Mouse (Mus musculus) stomach, postnatal 0 days (tissue): ENCODE data around the gene Klb.

Source experiments
- CTCF ChIP-seq: IDR thresholded peaks from 2 replicates; pipeline ENCODE4 v1.5.1; 2016; ENCODE audit warnings: antibody characterized with exemption, low read depth, mild to moderate bottlenecking, moderate library complexity
- EP300 ChIP-seq: optimal IDR thresholded peaks from 2 replicates; pipeline ENCODE3; 2016; ENCODE audit warnings: antibody characterized with exemption

DNA sequence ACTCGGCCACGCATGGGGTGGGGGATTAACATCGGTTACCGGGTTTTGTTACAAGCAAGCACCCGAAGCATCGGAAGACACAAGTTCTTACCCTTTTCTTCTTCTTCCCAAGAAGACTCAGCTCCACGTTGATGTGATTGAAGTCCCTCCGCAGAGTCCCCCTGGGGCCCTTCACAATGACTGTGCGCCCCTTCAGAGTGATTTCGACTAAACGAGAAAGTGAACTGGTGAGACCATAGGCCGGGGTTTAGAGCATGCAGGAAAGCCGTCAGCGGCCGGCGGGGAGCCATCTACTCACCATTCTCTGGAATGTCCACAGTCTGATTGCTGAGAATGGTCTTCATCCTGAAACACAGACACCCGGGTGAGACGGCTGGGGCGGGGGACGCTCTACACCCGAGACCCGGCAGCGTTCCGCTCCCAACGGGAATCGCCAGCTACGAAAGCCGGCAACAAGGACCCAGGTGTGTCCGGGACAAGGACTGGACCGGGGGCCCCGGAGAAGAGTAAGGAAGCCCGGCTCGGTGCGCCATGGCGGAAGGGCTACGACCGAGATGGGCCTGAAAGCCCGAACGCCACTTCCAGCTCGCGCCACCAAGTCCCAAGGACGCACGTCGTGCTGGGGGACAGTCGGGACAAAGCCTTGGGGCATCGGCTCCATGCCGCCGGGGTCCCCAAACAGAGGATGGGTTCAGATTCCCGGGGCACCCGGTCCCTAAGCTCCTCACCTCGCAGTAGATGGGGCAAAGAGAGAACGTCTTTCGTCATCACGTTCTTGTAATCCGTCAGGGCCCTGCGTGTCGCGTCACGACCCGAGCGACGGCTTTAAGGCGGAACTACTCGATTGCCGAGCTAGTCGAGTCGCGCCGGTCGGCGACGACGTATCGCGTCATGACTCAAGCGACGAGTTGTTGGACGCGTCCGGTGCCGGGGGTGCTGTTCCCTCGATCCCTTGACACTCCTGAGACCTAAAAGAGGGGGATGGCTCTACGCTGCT is 42.8 kb downstream of the Klb start, which contains the start of the genes Rpl9 and Lias:
- TF ChIP-seq CTCF (no peak), EP300 (no peak)
